Mouse (Mus musculus) megakaryocyte progenitor cell, adult 5-6 weeks (primary cell): Measurements from ENCODE around the gene Zdhhc5. TPM values are rescaled to one million over a fixed set of nuclear protein-coding genes. Genes with fewer than 3 reads are reported as not detected.
A peak's percentile ranks its signal among the peaks of the same experiment; 100 is the strongest.
"Not testable (repeated sequence)": the region's sequence is repeated elsewhere in the genome, so short reads cannot be mapped to it uniquely, and the experiment has no call there.

ENCODE experiments used
- ATAC-seq: replicated peaks from 2 replicates; pipeline ENCODE4 v1.8.0; 2016; ENCODE audit warnings: mild to moderate bottlenecking, moderate TSS enrichment, inconsistent platforms; ENCODE audit not compliant: poor library complexity
- total RNA-seq, 2 experiments: library from RNA; stranded (forward) in 1 of 2; stranded (reverse) in 1 of 2; fragments of 157-497, 149-512 nt in 1 of 2; fragments of 200-1000 nt in 1 of 2; gene quantifications; 2 replicates each; pipeline versions ENCODE4 v1.2.3 to v1.2.4; 2015 to 2017

Zdhhc5 gene
- total RNA-seq, 2 experiments from 2014 or later: 30.6 to 44.0 TPM

- no peak for ATAC-seq
Observed at GRCm38 (mm10) chr2:84704329-84704728, 10.7 kb downstream of the Zdhhc5 start.

DNA sequence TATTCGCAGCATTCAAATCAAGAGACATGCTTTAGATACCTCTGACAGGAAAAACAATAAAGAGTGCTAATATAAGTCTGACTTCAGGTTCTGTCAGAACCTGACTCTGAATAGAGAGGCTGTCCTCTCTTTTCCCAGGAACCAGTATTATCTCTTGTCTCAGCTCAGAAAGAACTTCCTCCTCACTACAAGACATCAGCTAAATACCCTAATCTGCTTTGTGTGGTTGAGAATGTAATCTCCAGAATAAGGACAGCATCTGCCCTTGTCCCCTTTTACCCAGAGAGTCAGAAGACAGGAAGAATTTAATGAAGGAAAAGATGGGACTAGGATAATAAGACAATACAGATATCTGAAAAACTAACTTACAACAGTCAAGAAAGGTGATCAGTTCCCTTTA, 11.5 kb downstream of the Zdhhc5 start:
- peak; percentile 58; the same call in 1 of the 2 replicates for ATAC-seq

DNA sequence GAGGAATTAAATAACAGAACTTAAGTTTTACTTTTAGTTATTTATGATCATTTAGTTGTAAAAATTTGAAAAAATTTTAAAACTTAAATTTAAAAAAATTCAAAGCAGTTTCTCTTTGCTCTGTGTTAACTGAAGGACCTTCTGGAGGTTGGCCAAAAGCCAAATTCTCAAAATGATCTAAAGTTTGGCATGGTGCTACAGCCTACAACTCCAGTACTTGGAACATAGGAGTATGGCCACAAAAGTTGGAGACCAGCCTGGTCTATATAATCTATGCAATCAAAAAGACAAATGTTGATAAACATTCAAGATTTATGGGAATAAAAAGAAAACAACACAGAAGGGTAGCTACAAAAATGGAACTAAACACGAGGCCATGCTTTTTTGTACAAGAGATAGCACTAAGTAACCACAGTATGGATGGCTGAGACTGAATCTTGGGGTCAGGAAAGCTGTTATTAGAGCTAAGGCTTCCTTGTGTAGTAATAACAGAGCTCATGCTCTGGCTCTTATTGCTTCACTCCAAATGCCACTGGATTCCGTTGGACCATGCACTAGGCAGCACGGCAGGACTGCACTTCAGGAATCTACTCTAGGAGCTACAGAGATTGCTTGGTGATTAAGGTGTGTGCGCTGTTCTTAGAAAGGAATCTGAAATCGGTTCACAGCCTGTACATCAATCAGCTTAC, 19.8 kb downstream of the Zdhhc5 start:
- no peak for ATAC-seq

- no peak for ATAC-seq
Observed at GRCm38 (mm10) chr2:84690050-84690449, 24.9 kb downstream of the Zdhhc5 start.

GRCm38 (mm10) chr2:84688080-84688844, 26.7 kb downstream of the Zdhhc5 start:
- ATAC-seq: no peak

- peak; percentile 50 for ATAC-seq
Observed at GRCm38 (mm10) chr2:84682605-84683183, 32.3 kb downstream of the Zdhhc5 start.

GRCm38 (mm10) chr2:84679016-84679415, 36.0 kb downstream of the Zdhhc5 start, which contains the start of gene Tmx2:
Gene Tmx2, minus strand, starts transcription at chr2:84679140.
- no peak for ATAC-seq

GRCm38 (mm10) chr2:84677968-84678880, 36.8 kb downstream of the Zdhhc5 start, which contains the start of the genes Gm28635 and Med19:
Gene Gm28635, minus strand, starts transcription at chr2:84678041.
Gene Med19, plus strand, starts transcription at chr2:84678402.
- ATAC-seq: peak; percentile 93

- ATAC-seq: peak; percentile 45
Observed at GRCm38 (mm10) chr2:84677270-84677967, 37.6 kb downstream of the Zdhhc5 start.

DNA sequence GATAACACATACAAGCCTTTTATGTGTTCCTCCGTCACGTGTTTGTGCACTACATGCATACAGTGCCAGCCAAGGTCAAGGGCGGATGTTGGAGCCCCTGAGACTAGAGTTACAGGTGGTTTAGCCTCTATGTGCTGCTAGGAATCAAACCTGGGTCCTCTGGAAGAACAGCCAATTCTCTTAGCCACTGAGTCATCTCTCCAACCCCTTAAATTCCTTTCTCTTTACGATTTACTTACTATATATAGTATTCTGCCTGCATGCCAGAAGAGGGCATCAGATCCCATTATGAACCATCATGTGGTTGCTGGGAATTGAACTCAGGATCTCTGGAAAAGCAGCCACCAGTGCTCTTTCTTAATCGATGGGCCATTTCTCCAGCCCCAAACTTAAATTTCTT, 43.4 kb downstream of the Zdhhc5 start:
- ATAC-seq: not testable (repeated sequence)

DNA sequence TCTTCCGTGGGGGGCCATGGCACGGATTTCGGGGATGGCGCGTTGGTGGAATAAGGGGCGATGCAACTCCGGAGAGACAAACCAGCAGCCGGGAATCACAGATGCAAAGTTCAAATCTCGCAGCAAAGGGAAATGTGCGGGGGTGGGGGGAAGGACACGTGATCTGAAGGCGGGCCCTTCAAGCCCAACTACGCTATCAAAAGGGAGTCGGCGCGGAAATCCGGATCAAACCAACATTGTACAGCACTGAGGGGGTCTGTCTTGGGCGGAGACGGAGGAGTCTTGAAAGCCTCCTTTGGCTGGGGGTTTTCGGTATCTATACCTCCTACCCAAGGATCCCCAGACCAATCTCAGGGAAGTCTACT, 44.4 kb downstream of the Zdhhc5 start, which contains the start of gene Selenoh:
Selenoh (minus strand) TSS at position 202 of the 365 bp plus-strand sequence.
- peak; percentile 86 for ATAC-seq

DNA sequence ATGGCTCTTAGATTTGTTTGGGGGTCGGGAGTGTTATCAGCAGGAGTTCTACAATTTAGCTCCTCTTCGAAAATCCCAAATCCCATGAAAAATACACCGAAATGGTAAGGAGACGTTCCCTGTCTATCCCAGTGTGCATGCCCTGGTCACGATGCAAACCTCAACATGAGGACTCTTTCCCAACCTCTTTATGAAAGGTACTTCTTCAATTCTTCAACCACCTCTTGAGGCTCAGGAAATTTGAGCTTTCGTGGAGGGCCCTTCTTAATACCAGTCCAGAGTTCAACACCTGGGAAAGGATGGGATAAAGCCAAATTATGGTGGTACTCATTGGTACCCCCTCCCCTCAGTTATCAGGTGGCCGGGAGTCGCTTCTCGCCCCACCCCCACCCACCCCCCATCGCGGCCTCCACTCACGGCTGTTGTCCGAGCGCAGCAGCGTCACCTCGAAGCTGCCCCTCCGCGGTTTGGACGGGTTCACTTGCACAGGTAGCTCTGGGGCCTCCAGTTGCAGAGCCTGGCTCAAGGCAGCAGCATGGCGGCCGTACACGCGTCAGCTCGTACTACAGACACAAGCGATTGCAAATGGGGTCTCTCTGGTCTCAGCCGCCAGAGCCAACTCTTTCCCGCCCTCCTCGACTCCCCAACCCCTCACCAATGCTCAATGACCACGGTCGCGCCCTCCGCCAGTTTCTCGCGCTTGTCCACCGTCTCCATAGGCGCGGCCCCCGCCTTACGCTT, 45.0 kb downstream of the Zdhhc5 start:
- ATAC-seq: peak; percentile 39; the same call in 1 of the 2 replicates

DNA sequence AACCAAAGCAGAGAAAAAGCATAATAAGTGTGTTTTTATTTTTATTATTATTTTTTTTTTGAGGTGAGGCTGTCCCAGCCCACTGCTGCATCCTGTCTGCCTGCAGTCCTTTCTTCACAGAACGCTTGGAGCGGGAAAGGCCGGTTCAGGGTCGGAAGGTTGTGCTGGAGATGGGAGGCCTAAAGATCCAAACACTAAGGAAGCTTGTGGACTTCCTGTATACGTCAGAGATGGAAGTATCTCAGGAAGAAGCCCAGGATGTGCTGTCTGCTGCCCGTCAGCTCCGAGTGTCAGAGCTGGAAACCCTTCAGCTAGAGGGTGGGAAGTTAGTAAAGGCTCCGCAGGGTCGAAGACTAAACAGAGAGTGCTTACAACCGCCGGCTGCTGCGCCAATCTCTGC, 48.9 kb downstream of the Zdhhc5 start:
- no peak for ATAC-seq

DNA sequence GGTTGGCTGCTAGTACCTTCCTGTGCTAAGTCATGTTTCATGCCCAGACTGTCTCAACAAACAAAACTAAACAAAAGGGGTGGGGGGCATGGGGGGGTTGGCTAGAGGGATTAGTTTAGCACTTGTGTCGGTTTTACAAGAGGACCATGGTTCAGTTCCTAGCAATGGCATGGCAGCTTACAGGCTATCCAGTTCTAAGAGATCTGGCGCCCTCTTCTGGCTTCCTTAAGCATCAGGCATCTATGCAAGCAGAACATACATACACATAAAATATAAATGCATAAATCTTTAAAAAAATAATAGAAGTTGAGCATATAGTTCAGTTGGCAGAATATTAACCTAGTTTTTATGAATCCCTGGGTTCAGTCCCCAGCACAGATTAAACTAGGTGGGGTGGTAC, 52.1 kb downstream of the Zdhhc5 start:
- peak; percentile 85 for ATAC-seq

DNA sequence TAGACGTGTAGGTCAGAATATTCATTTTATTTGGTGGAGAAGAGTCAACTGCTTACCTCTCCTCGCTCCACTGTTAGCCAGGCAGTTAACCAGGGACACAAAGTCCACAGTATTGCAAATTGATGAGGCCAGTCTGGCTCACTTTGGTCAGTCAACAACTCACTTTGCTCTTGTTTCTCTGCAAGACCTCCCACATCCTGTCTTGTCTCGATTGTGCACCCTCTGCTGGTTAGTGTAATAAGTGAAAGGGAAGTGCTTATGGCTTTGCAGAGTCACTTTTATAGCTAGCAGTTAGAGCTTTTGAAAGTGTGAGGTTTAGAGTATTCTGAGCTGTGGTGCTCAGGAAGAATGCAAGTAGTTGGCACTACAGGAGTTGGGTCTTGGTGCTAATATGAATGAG, 54.7 kb downstream of the Zdhhc5 start:
- ATAC-seq: peak; percentile 87

DNA sequence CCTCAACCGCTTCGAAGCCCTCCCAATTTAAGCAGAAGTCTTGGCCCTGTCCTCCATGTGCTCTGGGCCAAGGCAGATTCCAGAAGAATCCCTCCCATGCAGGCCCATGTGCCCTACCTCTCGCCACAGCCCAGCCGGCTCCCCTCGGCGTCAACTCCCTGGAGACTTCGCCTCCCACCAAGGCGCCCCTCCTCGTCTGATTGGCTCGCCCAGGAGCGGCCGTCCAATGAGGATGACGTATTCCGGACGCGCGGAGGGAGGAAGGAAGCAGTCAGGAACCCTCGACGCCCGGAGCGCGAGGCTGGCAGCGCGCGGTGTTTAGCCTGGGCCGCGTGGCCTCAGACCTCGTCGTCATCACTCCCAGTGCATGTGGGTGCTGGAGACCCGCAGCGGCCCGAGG, 56.2 kb downstream of the Zdhhc5 start, which contains the start of gene Btbd18:
Btbd18 (plus strand) TSS at position 274 of the 400 bp plus-strand sequence.
- ATAC-seq: no peak

- peak; percentile 84 for ATAC-seq
Observed at GRCm38 (mm10) chr2:84655864-84656263, 59.1 kb downstream of the Zdhhc5 start.

GRCm38 (mm10) chr2:84653354-84653753, 61.6 kb downstream of the Zdhhc5 start:
- no peak for ATAC-seq
